Mouse (Mus musculus): ENCODE data around the gene Il17rc. TPM values are rescaled to one million over a fixed set of nuclear protein-coding genes. Genes with fewer than 3 reads are reported as not detected.
A peak's percentile ranks its signal among the peaks of the same experiment; 100 is the strongest.

Gene Il17rc
- total and polyA plus RNA-seq, 2 experiments: 27.8 to 79.2 TPM

GRCm38 (mm10) chr6:113469021-113469420 lies 2.2 kb upstream of the Il17rc start:
- no peak for TF ChIP-seq POLR2A (IDR thresholded peaks at IDR 0.05; ENCODE audit: extremely low read depth, insufficient read depth, low read length)
- TF ChIP-seq CTCF (IDR thresholded peaks at IDR 0.05; ENCODE audit: low read depth, low read length): peak; percentile 90
- no peaks in the 10 kb centered on the region for H3K27me3 ChIP-seq (ENCODE audit: control insufficient read depth, insufficient read depth, low read length)
- peak overlapping the region; percentile 60 for H3K4me3 ChIP-seq (ENCODE audit: insufficient read depth, low read depth, low read length)
- peaks cover 7% of the 10 kb centered on the region for H3K4me1 ChIP-seq (ENCODE audit: control insufficient read depth, insufficient read depth, low read length)
- peak overlapping the region; percentile 20 for H3K27ac ChIP-seq (replicated peaks; ENCODE audit: insufficient read depth, low read depth, low read length)
- H3K36me3 ChIP-seq (ENCODE audit: control insufficient read depth, insufficient read depth, low read length): no peaks in the 10 kb centered on the region
- H3K9ac ChIP-seq (ENCODE audit: low read depth, low read length): peak overlapping the region; percentile 81
- WGBS: 7% methylated on average over 9 of the region's 9 CpGs
- H3K79me2 ChIP-seq (ENCODE audit: control insufficient read depth, insufficient read depth, low read length): peaks cover 5% of the 10 kb centered on the region; the same call in 1 of the 2 replicates
- peak; percentile 50 for DNase-seq (ENCODE audit: extremely low read depth, low read depth, low spot score)

- H3K79me2 ChIP-seq (ENCODE audit: control insufficient read depth, insufficient read depth, low read length): peaks cover 5% of the 10 kb centered on the region; the same call in 1 of the 2 replicates
- peak; percentile 94 for TF ChIP-seq CTCF (IDR thresholded peaks at IDR 0.05; ENCODE audit: low read depth, low read length)
- no peak for TF ChIP-seq POLR2A (IDR thresholded peaks at IDR 0.05; ENCODE audit: extremely low read depth, insufficient read depth, low read length)
- H3K9ac ChIP-seq (ENCODE audit: low read depth, low read length): peak overlapping the region; percentile 81
- peak overlapping the region; percentile 20 for H3K27ac ChIP-seq (replicated peaks; ENCODE audit: insufficient read depth, low read depth, low read length)
- peak overlapping the region; percentile 60 for H3K4me3 ChIP-seq (ENCODE audit: insufficient read depth, low read depth, low read length)
- WGBS: 2% methylated on average over 31 of the region's 31 CpGs
- DNase-seq (ENCODE audit: extremely low read depth, low read depth, low spot score): peak; percentile 66
- peaks cover 7% of the 10 kb centered on the region for H3K4me1 ChIP-seq (ENCODE audit: control insufficient read depth, insufficient read depth, low read length)
- H3K27me3 ChIP-seq (ENCODE audit: control insufficient read depth, insufficient read depth, low read length): no peaks in the 10 kb centered on the region
- H3K36me3 ChIP-seq (ENCODE audit: control insufficient read depth, insufficient read depth, low read length): no peaks in the 10 kb centered on the region
Measured at GRCm38 (mm10) chr6:113469432-113469831, 1.8 kb upstream of the Il17rc start.

GRCm38 (mm10) chr6:113472061-113472460 lies 834 bp downstream of the Il17rc start:
- Histone ChIP-seq H3K4me1 (ENCODE audit: control insufficient read depth, insufficient read depth, low read length) (peaks cover 7% of the 10 kb centered on the region), H3K9ac (ENCODE audit: low read depth, low read length) (no peak overlapping the region), H3K79me2 (ENCODE audit: control insufficient read depth, insufficient read depth, low read length) (peaks cover 5% of the 10 kb centered on the region; the same call in 1 of the 2 replicates), H3K4me3 (ENCODE audit: insufficient read depth, low read depth, low read length) (no peak overlapping the region), H3K27ac (replicated peaks; ENCODE audit: insufficient read depth, low read depth, low read length) (no peak overlapping the region), H3K27me3 (ENCODE audit: control insufficient read depth, insufficient read depth, low read length) (no peaks in the 10 kb centered on the region), H3K36me3 (ENCODE audit: control insufficient read depth, insufficient read depth, low read length) (no peaks in the 10 kb centered on the region)
- TF ChIP-seq POLR2A (IDR thresholded peaks at IDR 0.05; ENCODE audit: extremely low read depth, insufficient read depth, low read length) (no peak), CTCF (IDR thresholded peaks at IDR 0.05; ENCODE audit: low read depth, low read length) (no peak)
- DNase-seq (ENCODE audit: extremely low read depth, low read depth, low spot score): no peak
- WGBS: 83% methylated on average over 10 of the region's 10 CpGs

GRCm38 (mm10) chr6:113473246-113473645 lies 2.0 kb downstream of the Il17rc start:
- H3K4me3 ChIP-seq (ENCODE audit: insufficient read depth, low read depth, low read length): no peak overlapping the region
- no peak overlapping the region for H3K9ac ChIP-seq (ENCODE audit: low read depth, low read length)
- WGBS: 92% methylated on average over 2 of the region's 2 CpGs
- H3K79me2 ChIP-seq (ENCODE audit: control insufficient read depth, insufficient read depth, low read length): peaks cover 5% of the 10 kb centered on the region; the same call in 1 of the 2 replicates
- no peaks in the 10 kb centered on the region for H3K36me3 ChIP-seq (ENCODE audit: control insufficient read depth, insufficient read depth, low read length)
- no peak for DNase-seq (ENCODE audit: extremely low read depth, low read depth, low spot score)
- H3K27ac ChIP-seq (replicated peaks; ENCODE audit: insufficient read depth, low read depth, low read length): no peak overlapping the region
- peaks cover 7% of the 10 kb centered on the region for H3K4me1 ChIP-seq (ENCODE audit: control insufficient read depth, insufficient read depth, low read length)
- TF ChIP-seq POLR2A (IDR thresholded peaks at IDR 0.05; ENCODE audit: extremely low read depth, insufficient read depth, low read length) (no peak), CTCF (IDR thresholded peaks at IDR 0.05; ENCODE audit: low read depth, low read length) (no peak)
- no peaks in the 10 kb centered on the region for H3K27me3 ChIP-seq (ENCODE audit: control insufficient read depth, insufficient read depth, low read length)

GRCm38 (mm10) chr6:113473715-113474114 lies 2.5 kb downstream of the Il17rc start:
- no peak for TF ChIP-seq POLR2A (IDR thresholded peaks at IDR 0.05; ENCODE audit: extremely low read depth, insufficient read depth, low read length)
- TF ChIP-seq CTCF (IDR thresholded peaks at IDR 0.05; ENCODE audit: low read depth, low read length): no peak
- no peaks in the 10 kb centered on the region for H3K36me3 ChIP-seq (ENCODE audit: control insufficient read depth, insufficient read depth, low read length)
- H3K27ac ChIP-seq (replicated peaks; ENCODE audit: insufficient read depth, low read depth, low read length): no peak overlapping the region
- no peak overlapping the region for H3K4me3 ChIP-seq (ENCODE audit: insufficient read depth, low read depth, low read length)
- peaks cover 5% of the 10 kb centered on the region; the same call in 1 of the 2 replicates for H3K79me2 ChIP-seq (ENCODE audit: control insufficient read depth, insufficient read depth, low read length)
- H3K9ac ChIP-seq (ENCODE audit: low read depth, low read length): no peak overlapping the region
- peaks cover 7% of the 10 kb centered on the region for H3K4me1 ChIP-seq (ENCODE audit: control insufficient read depth, insufficient read depth, low read length)
- 96% methylated on average over 6 of the region's 6 CpGs for WGBS
- H3K27me3 ChIP-seq (ENCODE audit: control insufficient read depth, insufficient read depth, low read length): no peaks in the 10 kb centered on the region
- DNase-seq (ENCODE audit: extremely low read depth, low read depth, low spot score): no peak

GRCm38 (mm10) chr6:113477353-113477752 lies 6.1 kb downstream of the Il17rc start:
- Histone ChIP-seq H3K27ac (replicated peaks; ENCODE audit: insufficient read depth, low read depth, low read length) (no peak overlapping the region), H3K79me2 (ENCODE audit: control insufficient read depth, insufficient read depth, low read length) (peaks cover under 1% of the 10 kb centered on the region; the same call in 1 of the 2 replicates), H3K27me3 (ENCODE audit: control insufficient read depth, insufficient read depth, low read length) (no peaks in the 10 kb centered on the region), H3K9ac (ENCODE audit: low read depth, low read length) (no peak overlapping the region), H3K4me3 (ENCODE audit: insufficient read depth, low read depth, low read length) (no peak overlapping the region), H3K4me1 (ENCODE audit: control insufficient read depth, insufficient read depth, low read length) (peaks cover 14% of the 10 kb centered on the region), H3K36me3 (ENCODE audit: control insufficient read depth, insufficient read depth, low read length) (no peaks in the 10 kb centered on the region)
- no peak for DNase-seq (ENCODE audit: extremely low read depth, low read depth, low spot score)
- WGBS: 83% methylated on average over 7 of the region's 7 CpGs
- no peak for TF ChIP-seq CTCF (IDR thresholded peaks at IDR 0.05; ENCODE audit: low read depth, low read length)
- TF ChIP-seq POLR2A (IDR thresholded peaks at IDR 0.05; ENCODE audit: extremely low read depth, insufficient read depth, low read length): no peak

Data from liver, adult 2 months (tissue).